Mouse (Mus musculus): Measurements from ENCODE around the gene Lrg1. TPM values are rescaled to one million over a fixed set of nuclear protein-coding genes. Genes with fewer than 3 reads are reported as not detected.
"Not testable (repeated sequence)": the region's sequence is repeated elsewhere in the genome, so short reads cannot be mapped to it uniquely, and the experiment has no call there.

Gene Lrg1
- total RNA-seq, 2 experiments from 2014 or later = 3.1 to 3.5 TPM

DNA sequence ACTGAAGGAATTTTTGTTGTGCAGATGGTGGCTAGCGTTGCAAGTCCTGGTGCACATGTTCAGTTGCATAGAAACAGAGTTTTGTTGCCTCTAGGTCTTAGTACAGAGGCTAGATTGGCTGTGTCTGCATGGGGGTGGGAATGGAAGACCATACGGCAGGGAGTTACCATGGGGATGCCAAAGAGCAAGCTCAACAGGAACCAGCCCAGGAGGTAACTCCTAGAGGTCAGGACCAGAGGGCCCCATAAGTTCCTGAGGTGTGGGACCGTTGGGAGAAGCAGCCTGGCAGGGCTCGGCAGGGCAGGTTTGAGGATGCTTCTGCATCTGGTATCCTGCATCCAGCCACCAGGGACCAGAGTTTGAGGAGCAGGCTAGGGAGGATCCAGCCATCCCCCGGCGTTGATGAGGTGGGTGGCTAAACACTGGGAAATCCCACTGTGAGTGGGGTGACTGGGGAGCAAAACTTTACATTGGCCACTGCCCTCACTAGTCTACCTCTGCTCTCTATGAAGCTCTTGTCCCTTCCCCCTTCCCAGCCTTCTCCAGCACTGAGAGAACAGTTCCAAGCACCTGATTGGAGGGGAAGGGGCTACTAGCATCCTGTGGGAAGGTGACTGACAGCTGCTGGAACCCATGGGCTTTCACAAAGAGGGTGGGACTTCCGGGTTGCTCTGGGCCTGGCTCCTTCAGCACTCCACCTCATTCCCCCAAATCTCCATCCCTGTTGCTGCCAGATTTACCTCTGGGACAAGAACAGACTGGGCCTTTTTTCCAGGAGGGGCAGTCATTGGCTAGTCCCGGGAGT is 40.8 kb downstream of the Lrg1 start:
- DNase-seq (ENCODE audit: low spot score in 2 of 2) = peak; percentile 64 to 69
- intact Hi-C loops (cut with DNase I) = loop anchor here (5.0 kb wide), 1 partner anchor 176 kb away; the partner anchor contains the start of gene Fem1a

DNA sequence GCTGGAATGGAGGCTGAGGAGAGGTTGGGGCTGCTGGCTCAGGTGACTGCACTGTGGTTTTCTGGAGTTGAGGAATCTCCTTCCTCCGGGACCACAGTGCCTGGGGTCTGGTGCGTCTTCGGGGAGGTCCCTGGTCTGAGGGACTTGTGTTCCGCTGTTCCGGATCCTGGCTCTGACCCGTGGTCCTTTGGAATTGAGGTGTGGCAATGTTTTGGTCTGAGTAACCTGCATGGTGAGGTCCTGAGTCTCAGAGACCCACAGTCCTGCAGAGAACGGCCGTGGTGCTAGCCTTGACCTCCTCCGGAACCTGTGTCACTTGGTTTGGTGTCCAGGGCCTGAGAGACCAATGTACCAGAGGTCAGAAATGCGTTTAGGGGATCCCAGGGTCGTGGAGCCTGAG is 41.9 kb downstream of the Lrg1 start:
- no peak for DNase-seq (ENCODE audit: low spot score in 2 of 2)
- intact Hi-C loops (cut with DNase I) = loop anchor here (5.0 kb wide), 2 partner anchors 123 to 177 kb away; partner anchors contain the start of genes Fem1a and Yju2

DNA sequence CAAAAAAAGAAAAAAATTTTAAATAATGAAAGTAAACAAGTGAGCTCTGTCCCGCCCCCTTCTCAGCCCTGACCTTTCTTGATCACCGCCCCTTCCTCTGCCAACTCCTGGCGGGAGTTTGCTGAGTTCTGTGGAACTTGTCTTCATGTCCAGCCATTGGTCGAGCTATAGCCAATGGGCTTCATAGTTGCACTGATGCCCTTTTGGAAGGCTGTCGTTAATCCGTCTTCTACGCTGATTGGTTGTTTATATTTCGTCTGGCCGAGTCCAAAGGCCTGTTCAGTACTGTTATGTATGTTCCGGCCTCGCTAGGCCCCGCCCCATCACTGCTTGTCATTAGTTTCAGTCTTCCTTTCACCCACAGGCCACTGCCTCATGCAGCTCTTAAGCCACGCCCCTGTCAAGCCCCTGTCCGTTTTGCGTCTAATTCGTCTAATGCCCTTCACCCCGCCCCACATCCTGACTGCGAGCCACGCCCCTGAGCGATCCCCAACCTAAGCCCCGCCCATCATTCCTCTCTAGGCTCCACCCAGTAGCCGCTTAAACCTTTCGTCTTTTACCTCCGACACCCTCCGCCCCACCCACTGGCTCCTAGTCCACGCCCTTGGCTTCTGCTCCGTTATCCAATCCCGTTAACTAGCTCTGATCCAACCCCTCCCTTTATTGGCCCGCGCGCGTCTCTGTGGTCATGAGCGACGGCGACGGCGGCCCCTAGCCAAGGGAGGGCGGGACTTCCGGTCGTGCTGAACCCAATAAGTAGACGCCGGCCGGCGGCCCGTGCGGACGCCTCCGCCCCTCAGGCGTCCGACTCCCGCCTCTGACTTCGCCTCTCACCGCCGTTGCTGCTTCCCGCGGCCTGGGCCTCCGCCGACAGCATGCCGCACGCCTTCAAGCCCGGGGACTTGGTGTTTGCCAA is 42.7 kb downstream of the Lrg1 start, which contains the start of gene Hdgfl2:
TSS of gene Hdgfl2 (plus strand) at position 755 of the 916 bp plus-strand sequence.
- intact Hi-C loops (cut with DNase I) = loop anchor here (5.0 kb wide), 1 partner anchor 122 kb away; the partner anchor contains the start of gene Yju2
- DNase-seq (ENCODE audit: low spot score in 2 of 2) = peak; percentile 99 to 100

DNA sequence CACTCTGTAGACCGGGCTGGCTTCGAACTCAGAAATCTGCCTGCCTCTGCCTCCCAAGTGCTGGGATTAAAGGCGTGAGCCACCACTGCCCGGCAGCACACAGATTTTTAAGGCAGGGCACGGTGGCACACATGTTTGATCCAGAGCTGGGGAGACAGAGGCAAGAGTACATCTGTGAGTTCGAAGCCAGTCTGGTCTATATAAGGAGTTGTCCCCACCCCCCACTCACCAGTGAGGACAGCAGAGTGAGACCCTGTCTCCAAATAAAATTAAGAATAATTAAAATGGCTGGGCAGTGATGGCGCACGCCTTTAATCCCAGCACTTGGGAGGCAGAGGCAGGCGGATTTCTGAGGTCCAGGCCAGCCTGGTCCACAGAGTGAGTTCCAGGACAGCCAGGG is 43.4 kb downstream of the Lrg1 start:
- intact Hi-C loops (cut with DNase I) = loop anchor here (5.0 kb wide), 1 partner anchor 121 kb away; the partner anchor contains the start of gene Yju2
- DNase-seq (ENCODE audit: low spot score in 2 of 2) = not testable (repeated sequence)

DNA sequence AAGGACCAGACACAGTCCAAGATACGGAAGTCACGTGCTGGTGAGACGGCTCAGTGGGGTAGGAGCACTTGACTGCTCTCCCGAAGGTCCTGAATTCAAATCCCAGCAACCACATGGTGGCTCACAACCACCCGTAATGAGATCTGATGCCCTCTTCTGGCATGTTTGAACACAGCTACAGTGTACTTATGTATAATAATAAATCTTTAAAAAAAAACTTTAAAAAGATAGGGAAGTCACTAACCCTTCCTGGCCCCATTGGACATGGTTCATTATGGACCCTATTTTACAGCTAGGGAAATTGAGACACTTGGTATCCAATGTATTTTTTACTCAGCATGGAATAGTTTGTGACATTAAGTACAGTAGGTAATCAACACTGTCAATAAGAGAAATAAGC is 44.3 kb downstream of the Lrg1 start:
- DNase-seq (ENCODE audit: low spot score in 2 of 2) = no peak
- intact Hi-C loops (cut with DNase I) = loop anchor here (5.0 kb wide), 1 partner anchor 120 kb away; the partner anchor contains the start of gene Yju2

DNA sequence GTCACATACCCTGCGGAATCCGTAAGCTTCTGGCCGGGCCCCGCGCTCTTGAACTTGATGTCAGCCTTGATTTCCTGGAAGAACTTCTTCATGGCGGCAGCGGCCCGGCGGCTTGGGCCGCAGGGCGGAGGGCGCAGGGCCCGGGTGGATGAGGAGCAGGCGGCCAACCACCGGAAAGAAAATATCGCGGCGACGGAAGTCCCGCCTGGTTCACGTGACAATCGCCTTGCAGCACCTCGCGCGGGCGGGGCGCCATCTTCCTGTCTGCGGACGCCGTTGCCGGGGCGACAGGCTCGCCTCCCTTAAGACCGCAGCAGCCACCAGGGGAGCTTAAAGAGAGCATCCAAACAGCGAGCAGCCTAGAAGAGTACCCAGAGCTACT is 47.0 kb downstream of the Lrg1 start, which contains the start of gene Ubxn6:
TSS of gene Ubxn6 (minus strand) at position 202 of the 382 bp plus-strand sequence.
- DNase-seq (ENCODE audit: low spot score in 2 of 2) = peak; percentile 99
- intact Hi-C loops (cut with DNase I) = loop anchor here (2.0 to 5.0 kb wide), 2 partner anchors 38 to 118 kb away; partner anchors contain the start of genes Sh3gl1 and Yju2

DNA sequence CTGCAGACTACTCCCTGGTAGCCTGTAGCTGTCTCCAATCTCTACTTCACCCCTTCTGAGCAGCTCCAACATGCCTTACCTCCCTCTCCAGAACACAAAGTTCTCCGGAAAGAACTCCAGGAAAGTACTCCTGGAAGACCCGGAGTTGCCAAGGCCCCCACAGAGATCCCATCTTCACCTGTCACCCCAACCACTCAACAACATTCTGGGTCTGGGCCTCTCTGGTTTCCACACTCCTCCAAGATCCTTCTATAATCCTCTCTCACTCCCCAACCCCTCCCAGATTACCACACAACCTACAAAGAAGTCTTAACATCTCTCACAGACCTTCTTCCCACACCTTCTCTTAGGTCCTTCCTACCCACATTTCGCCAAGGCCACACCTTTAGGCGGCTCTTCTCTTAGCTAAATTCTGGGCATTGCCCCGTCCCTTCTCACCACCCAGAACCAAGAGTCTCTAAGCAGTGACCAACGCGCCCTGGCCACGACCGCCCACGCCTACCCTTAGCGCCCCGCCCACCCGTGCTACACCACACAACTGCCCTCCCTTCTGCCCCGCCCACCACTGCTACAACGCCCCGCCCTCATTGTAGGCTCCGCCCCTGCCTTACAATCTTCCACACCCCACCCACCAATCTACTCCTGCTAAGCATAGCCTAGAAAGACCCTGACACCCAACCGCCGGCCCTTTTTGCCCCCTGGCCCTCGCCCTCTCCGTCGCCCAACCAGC is 47.5 kb downstream of the Lrg1 start:
- intact Hi-C loops (cut with DNase I) = loop anchor here (2.0 kb wide), 1 partner anchor 37 kb away; the partner anchor contains the start of gene Sh3gl1

DNA sequence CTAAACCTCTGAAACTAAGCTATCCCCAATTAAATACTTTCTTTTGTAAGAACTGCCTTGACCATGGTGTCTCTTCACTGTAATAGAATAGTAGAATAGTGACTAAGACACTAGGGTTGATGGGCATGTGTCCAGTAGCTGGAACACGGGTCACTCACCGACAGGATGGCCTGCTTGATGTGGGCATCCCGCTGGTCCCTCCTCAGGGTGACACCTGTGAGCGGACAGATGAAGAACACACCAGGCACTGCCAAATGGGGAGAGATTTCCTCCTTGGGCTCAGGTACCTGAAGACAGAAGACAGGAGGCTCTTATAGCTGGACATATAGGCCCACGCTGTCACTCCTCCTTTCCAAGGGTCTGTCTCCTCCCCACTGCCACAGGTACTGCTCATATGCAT is 49.6 kb downstream of the Lrg1 start:
- intact Hi-C loops (cut with DNase I) = no loop called here
- DNase-seq (ENCODE audit: low spot score in 2 of 2) = no peak

More for the DNA sequence above, 47.5 kb downstream of the Lrg1 start:
- DNase-seq (ENCODE audit: low spot score in 2 of 2) = peak; percentile 59 to 60

DNA sequence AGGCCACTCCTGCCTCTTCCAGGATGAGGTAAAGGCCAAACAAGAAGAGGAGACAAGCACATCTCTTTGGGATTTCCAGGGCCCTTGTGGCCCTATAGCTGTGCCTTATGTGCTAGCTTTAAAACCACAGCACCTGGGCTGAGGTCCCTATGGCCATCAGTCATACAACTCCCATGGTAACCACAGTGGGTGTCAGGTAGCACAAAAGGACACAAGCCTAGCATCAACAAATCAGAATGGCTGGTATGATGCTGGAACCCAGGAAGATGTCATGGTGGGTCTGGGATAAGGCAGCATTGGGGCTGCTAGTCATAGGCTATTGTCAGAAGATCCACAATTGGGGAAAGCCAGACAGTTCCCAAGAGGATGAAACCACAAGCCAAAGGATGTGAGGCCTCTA is 50.7 kb downstream of the Lrg1 start:
- intact Hi-C loops (cut with DNase I) = no loop called here
- no peak for DNase-seq (ENCODE audit: low spot score in 2 of 2)

Other genes with a start within 250 kb of the Lrg1 start
- 1 to 10 TPM; 7.1 TPM for gene Zfp119a, start 243.1 kb downstream of the Lrg1 start, total RNA-seq (2021)
- 1 to 10 TPM; 7.6 to 7.7 TPM for gene Zfp959, start 229.9 kb downstream of the Lrg1 start, total RNA-seq (2021)
- 1 to 10 TPM; 3.5 to 4.0 TPM for gene Zfp119b, start 172.5 kb downstream of the Lrg1 start, total RNA-seq (2021)
- 1 to 10 TPM; 2.1 to 2.5 TPM for gene Ebi3, start 169.4 kb downstream of the Lrg1 start, total RNA-seq (2021)
- 10 to 100 TPM; 15.0 to 15.3 TPM for gene Yju2, start 162.9 kb downstream of the Lrg1 start, total RNA-seq (2021)
- gene Shd, start 151.5 kb downstream of the Lrg1 start, total RNA-seq (2021) = 10 to 100 TPM; 30.9 to 34.4 TPM
- gene Fsd1, start 135.5 kb downstream of the Lrg1 start, total RNA-seq (2021) = 10 to 100 TPM; 70.5 to 78.8 TPM
- gene Stap2, start 116.4 kb downstream of the Lrg1 start, total RNA-seq (2021) = 1 to 10 TPM; 1.9 to 3.0 TPM
- gene Mpnd, start 116.3 kb downstream of the Lrg1 start, total RNA-seq (2021) = 100 to 1,000 TPM in 1 of 2 experiments, 10 to 100 TPM in 1; 97.4 to 104 TPM
- 10 to 100 TPM; 44.5 to 47.8 TPM for gene Sh3gl1, start 85.4 kb downstream of the Lrg1 start, total RNA-seq (2021)
- gene Chaf1a, start 81.6 kb downstream of the Lrg1 start, total RNA-seq (2021) = 1 to 10 TPM; 1.7 to 1.9 TPM
- gene Ubxn6, start 47.0 kb downstream of the Lrg1 start, total RNA-seq (2021) = 10 to 100 TPM; 77.0 to 77.7 TPM
- 100 to 1,000 TPM in 1 of 2 experiments, 10 to 100 TPM in 1; 90.8 to 109 TPM for gene Hdgfl2, start 42.4 kb downstream of the Lrg1 start, total RNA-seq (2021)
- 1 to 10 TPM; 1.4 to 1.6 TPM for gene Plin4, start 12.2 kb downstream of the Lrg1 start, total RNA-seq (2021)
- gene Plin5, start 4.4 kb downstream of the Lrg1 start, total RNA-seq (2021) = under 1 TPM; 0.64 to 0.87 TPM
- gene Sema6b, start 18.3 kb upstream of the Lrg1 start, total RNA-seq (2021) = 100 to 1,000 TPM; 131 TPM
- gene Tnfaip8l1, start 40.5 kb upstream of the Lrg1 start, total RNA-seq (2021) = 1 to 10 TPM; 7.8 to 8.9 TPM
- 10 to 100 TPM; 40.5 to 42.1 TPM for gene Mydgf, start 61.9 kb upstream of the Lrg1 start, total RNA-seq (2021)
- 10 to 100 TPM; 68.3 to 71.4 TPM for gene Dpp9, start 96.9 kb upstream of the Lrg1 start, total RNA-seq (2021)
- 10 to 100 TPM; 33.5 to 34.1 TPM for gene Fem1a, start 134.8 kb upstream of the Lrg1 start, total RNA-seq (2021)
- gene Ticam1, start 154.8 kb upstream of the Lrg1 start, total RNA-seq (2021) = 1 to 10 TPM; 5.2 to 5.4 TPM
- gene Plin3, start 170.9 kb upstream of the Lrg1 start, total RNA-seq (2021) = 10 to 100 TPM in 1 of 2 experiments, 1 to 10 TPM in 1; 7.6 to 10.3 TPM
- gene Arrdc5, start 178.3 kb upstream of the Lrg1 start, total RNA-seq (2021) = not detected
- 1 to 10 TPM in 1 of 2 experiments, under 1 TPM in 1; 0.69 to 1.1 TPM for gene Uhrf1, start 181.3 kb upstream of the Lrg1 start, total RNA-seq (2021)
- gene Kdm4b, start 204.1 kb upstream of the Lrg1 start, total RNA-seq (2021) = 10 to 100 TPM; 70.0 to 74.4 TPM